Mouse (Mus musculus) heart, embryonic 10.5 days (tissue): ENCODE data around the gene Fam184a. TPM values are rescaled to one million over a fixed set of nuclear protein-coding genes. Genes with fewer than 3 reads are reported as not detected.

Experiments
- polyA plus RNA-seq: library from polyadenylated mRNA; unstranded; fragments of >200 nt; fragmentation: Nextera tagmentation; extraction: Ambion mirVana; gene quantifications from 2 replicates; pipeline ENCODE4 v1.2.1, GENCODE M21; 2016

Gene Fam184a
- polyA plus RNA-seq, 1 experiment from 2014 or later: 3.5 TPM

Other genes with a start within 250 kb of the Fam184a start
- 89.9 and 110 TPM in 2 replicates for gene Asf1a, start 154.4 kb downstream of the Fam184a start, polyA plus RNA-seq
- gene Mcm9, start 120.7 kb downstream of the Fam184a start, polyA plus RNA-seq: 7.9 and 10.1 TPM in 2 replicates